Mouse (Mus musculus) brain, embryonic 14.5 days (tissue): ENCODE results near the gene Pbx4.

ENCODE experiments used
- CTCF ChIP-seq: fragments of 200-500 bp; IDR thresholded peaks from 2 replicates; pipeline ENCODE4 v1.5.1; 2012; ENCODE audit warnings: inconsistent platforms, mild to moderate bottlenecking, moderate library complexity, borderline replicate concordance; ENCODE audit not compliant: insufficient read depth, insufficient read length; ENCODE audit errors: extremely low read depth
- POLR2A ChIP-seq: fragments of 200-500 bp; IDR thresholded peaks from 2 replicates; pipeline ENCODE4 v1.6.1; 2012; ENCODE audit warnings: mild to moderate bottlenecking, inconsistent platforms, borderline replicate concordance; ENCODE audit not compliant: poor library complexity, insufficient read depth, insufficient read length, severe bottlenecking; ENCODE audit errors: extremely low read depth

DNA sequence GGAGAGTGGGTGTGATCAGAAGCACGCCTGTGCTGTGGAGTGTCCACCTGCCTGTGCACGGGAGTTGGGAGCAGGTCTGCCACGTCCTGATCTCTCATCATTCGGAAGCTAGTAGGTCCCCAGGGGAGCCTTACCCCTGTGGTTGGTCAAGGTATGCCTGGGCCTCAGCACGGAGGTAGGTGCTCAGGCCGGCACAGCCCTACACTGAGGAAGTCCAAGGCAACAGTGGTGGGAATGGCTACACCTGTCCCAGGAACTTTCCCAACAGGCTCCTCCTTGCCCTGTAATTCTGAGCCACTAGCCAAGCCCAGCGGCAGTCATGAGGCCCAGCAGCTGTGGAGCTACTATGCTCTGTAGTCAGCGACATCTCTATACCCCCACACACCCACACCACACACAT, 47.4 kb downstream of the Pbx4 start:
- TF ChIP-seq POLR2A (no peak), CTCF (no peak)
